Mouse (Mus musculus): ENCODE measurements around the gene Gm14308.
"Not testable (repeated sequence)": the region's sequence is repeated elsewhere in the genome, so short reads cannot be mapped to it uniquely, and the experiment has no call there.

Gene Gm14308

DNA sequence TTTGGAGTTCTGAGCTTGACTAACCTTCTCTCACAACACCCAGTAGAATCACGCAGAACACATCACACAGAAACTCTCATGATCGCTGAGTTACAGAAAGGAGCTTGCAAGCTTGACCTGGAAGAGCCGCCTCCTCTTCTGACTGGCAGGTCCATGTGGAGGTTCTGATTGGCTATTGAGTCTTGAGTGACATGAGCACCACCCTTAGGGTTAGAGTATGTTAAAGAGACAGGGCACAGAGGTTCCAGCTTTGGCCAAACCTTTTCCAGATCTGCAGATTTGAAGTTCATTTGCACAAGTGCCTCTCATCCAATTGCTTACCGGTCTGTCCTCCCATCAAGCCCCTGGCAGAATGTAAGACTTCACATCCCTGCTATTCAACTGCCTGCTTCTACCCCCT, at the start of gene Gm14308:
TSS of gene Gm14308 (minus strand) at position 101 of the 400 bp plus-strand sequence.
- not testable (repeated sequence) for H3K36me3 ChIP-seq (ENCODE audit: control insufficient read depth, insufficient read depth, low read length, poor library complexity, severe bottlenecking); DNase-seq (ENCODE audit: low read depth, low spot score); H3K27me3 ChIP-seq (ENCODE audit: control insufficient read depth, insufficient read depth, low read length, poor library complexity, severe bottlenecking)

- H3K27me3 ChIP-seq (ENCODE audit: control insufficient read depth, insufficient read depth, low read length, poor library complexity, severe bottlenecking); DNase-seq (ENCODE audit: low read depth, low spot score); H3K36me3 ChIP-seq (ENCODE audit: control insufficient read depth, insufficient read depth, low read length, poor library complexity, severe bottlenecking): not testable (repeated sequence)
These were observed 34.1 kb upstream of the Gm14308 start, which contains the start of gene Zfp973 for GRCm38 (mm10) chr2:176670222-176670621. Gene Zfp973 (plus strand): TSS chr2:176670522.
